Mouse (Mus musculus) CH12.LX (cell line): Measurements from ENCODE around the gene Hnrnpll. TPM values are rescaled to one million over a fixed set of nuclear protein-coding genes. Genes with fewer than 3 reads are reported as not detected.

Source experiments
- DNase-seq: peaks from one replicate; pipeline ENCODE4 v3.0.0-alpha.2; 2013; ENCODE audit errors: extremely low read depth
- H3K27ac ChIP-seq: 2 replicates; pipeline ENCODE4 v1.5.1; 2012; ENCODE audit warnings: low read depth, mild to moderate bottlenecking, control low read depth, moderate library complexity; ENCODE audit not compliant: insufficient read depth
- H3K27me3 ChIP-seq: replicated peaks from 2 replicates; pipeline ENCODE3; 2012; ENCODE audit warnings: inconsistent platforms
- H3K36me3 ChIP-seq, 2 experiments: replicated peaks in 1 of 2; 2 replicates each; pipeline versions ENCODE3 to v1.6.1; 2012; ENCODE audit warnings: inconsistent platforms in 1 of 2, low read length in 1 of 2, mild to moderate bottlenecking in 1 of 2, mixed read lengths in 1 of 2, moderate library complexity in 1 of 2; ENCODE audit not compliant: control insufficient read depth in 1 of 2, insufficient read depth in 1 of 2
- H3K4me1 ChIP-seq, 2 experiments: 2 replicates each; pipeline ENCODE4 v1.6.1; 2012; ENCODE audit warnings: inconsistent platforms in 1 of 2, moderate library complexity in 1 of 2; ENCODE audit not compliant: insufficient read depth in 2 of 2, control insufficient read depth in 1 of 2
- H3K4me2 ChIP-seq: 2 replicates; pipeline ENCODE4 v1.6.1; 2012; ENCODE audit warnings: low read depth, mild to moderate bottlenecking, control low read depth; ENCODE audit not compliant: poor library complexity, insufficient read depth, severe bottlenecking
- H3K4me3 ChIP-seq, 3 experiments: fragments of 150-350 bp in 1 of 3; sonication (generic) in 1 of 3; replicated peaks in 1 of 3; 2 replicates each; pipeline versions ENCODE3 to v1.5.1; 2011 to 2012; ENCODE audit warnings: low read depth in 2 of 3, low read length in 2 of 3, mild to moderate bottlenecking in 2 of 3, moderate library complexity in 2 of 3, control low read depth in 1 of 3, improper control_type of control experiment in 1 of 3, inconsistent platforms in 1 of 3, mixed read lengths in 1 of 3; ENCODE audit not compliant: poor library complexity in 1 of 3
- H3K79me2 ChIP-seq: replicated peaks from 2 replicates; pipeline ENCODE4 v1.6.1; 2012; ENCODE audit warnings: mild to moderate bottlenecking, moderate library complexity; ENCODE audit not compliant: control insufficient read depth, poor library complexity, insufficient read depth, severe bottlenecking; ENCODE audit errors: extremely low read depth
- H3K9ac ChIP-seq: 2 replicates; pipeline ENCODE4 v1.6.1; 2012; ENCODE audit warnings: low read depth, mild to moderate bottlenecking, control low read depth, moderate library complexity; ENCODE audit not compliant: insufficient read depth
- H3K9me3 ChIP-seq: replicated peaks from 2 replicates; pipeline ENCODE3; 2012; ENCODE audit warnings: low read length, inconsistent platforms, mixed read lengths
- CHD2 ChIP-seq: IDR thresholded peaks from 2 replicates; pipeline ENCODE4 v1.6.1; 2011; ENCODE audit warnings: low read length, improper control_type of control experiment
- EP300 ChIP-seq: IDR thresholded peaks from 2 replicates; pipeline ENCODE4 v1.6.1; 2011; ENCODE audit warnings: low read length, improper control_type of control experiment
- ETS1 ChIP-seq: conservative IDR thresholded peaks from 2 replicates; pipeline ENCODE4 v1.6.1; 2012; ENCODE audit warnings: low read depth, mild to moderate bottlenecking, inconsistent platforms, low read length, improper control_type of control experiment, moderate library complexity
- IRF4 ChIP-seq: IDR thresholded peaks from 2 replicates; pipeline ENCODE4 v1.6.1; 2014; ENCODE audit warnings: low read depth, mild to moderate bottlenecking, inconsistent platforms, low read length, improper control_type of control experiment
- JUN ChIP-seq: IDR thresholded peaks from 2 replicates; pipeline ENCODE4 v1.6.1; 2011; ENCODE audit warnings: low read depth, mild to moderate bottlenecking, low read length, improper control_type of control experiment, moderate library complexity; ENCODE audit not compliant: insufficient read depth
- JUND ChIP-seq: conservative IDR thresholded peaks from 2 replicates; pipeline ENCODE4 v1.6.1; 2011; ENCODE audit warnings: low read depth, low read length, improper control_type of control experiment
- MAFK ChIP-seq: IDR thresholded peaks from 2 replicates; pipeline ENCODE4 v1.6.1; 2011; ENCODE audit warnings: low read length, improper control_type of control experiment; ENCODE audit not compliant: insufficient replicate concordance
- MAZ ChIP-seq: IDR thresholded peaks from 2 replicates; pipeline ENCODE4 v1.6.1; 2012; ENCODE audit warnings: low read depth, mild to moderate bottlenecking, inconsistent platforms, low read length, improper control_type of control experiment, moderate library complexity
- MEF2A ChIP-seq: IDR thresholded peaks from 2 replicates; pipeline ENCODE4 v1.6.1; 2014; ENCODE audit warnings: low read depth, mild to moderate bottlenecking, inconsistent platforms, low read length, improper control_type of control experiment, borderline replicate concordance
- MXI1 ChIP-seq: IDR thresholded peaks from 2 replicates; pipeline ENCODE4 v1.6.1; 2011; ENCODE audit warnings: mild to moderate bottlenecking, low read depth, low read length, improper control_type of control experiment
- MYC ChIP-seq: IDR thresholded peaks from 2 replicates; pipeline ENCODE4 v1.6.1; 2011; ENCODE audit warnings: low read depth, mild to moderate bottlenecking, improper control_type of control experiment, low read length
- NELFE ChIP-seq: IDR thresholded peaks from 2 replicates; pipeline ENCODE4 v1.6.1; 2011; ENCODE audit warnings: low read depth, low read length, improper control_type of control experiment
- NRF1 ChIP-seq: IDR thresholded peaks from 2 replicates; pipeline ENCODE4 v1.6.1; 2014; ENCODE audit warnings: low read depth, mild to moderate bottlenecking, inconsistent platforms, low read length, improper control_type of control experiment, moderate library complexity
- POLR2A ChIP-seq: IDR thresholded peaks from 2 replicates; pipeline ENCODE4 v1.6.1; 2011; ENCODE audit warnings: low read depth, mild to moderate bottlenecking, improper control_type of control experiment, low read length
- RAD21 ChIP-seq: IDR thresholded peaks from 2 replicates; pipeline ENCODE4 v1.6.1; 2011; ENCODE audit warnings: low read depth, mild to moderate bottlenecking, low read length, improper control_type of control experiment, moderate library complexity
- RCOR1 ChIP-seq: conservative IDR thresholded peaks from 2 replicates; pipeline ENCODE4 v1.6.1; 2012; ENCODE audit warnings: low read depth, mild to moderate bottlenecking, inconsistent platforms, low read length, improper control_type of control experiment
- UBTF ChIP-seq: IDR thresholded peaks from 2 replicates; pipeline ENCODE4 v1.6.1; 2012; ENCODE audit warnings: low read depth, mild to moderate bottlenecking, inconsistent platforms, low read length, improper control_type of control experiment, moderate library complexity
- USF1 ChIP-seq: IDR thresholded peaks from 2 replicates; pipeline ENCODE4 v1.6.1; 2014; ENCODE audit warnings: low read depth, mild to moderate bottlenecking, inconsistent platforms, low read length, improper control_type of control experiment
- USF2 ChIP-seq: conservative IDR thresholded peaks from 2 replicates; pipeline ENCODE4 v1.6.1; 2011; ENCODE audit warnings: low read depth, low read length, improper control_type of control experiment
- ZC3H11A ChIP-seq: IDR thresholded peaks from 2 replicates; pipeline ENCODE4 v1.6.1; 2012; ENCODE audit warnings: low read depth, mild to moderate bottlenecking, inconsistent platforms, low read length, improper control_type of control experiment
- ZKSCAN1 ChIP-seq: IDR thresholded peaks from 2 replicates; pipeline ENCODE4 v1.6.1; 2012; ENCODE audit warnings: low read depth, inconsistent platforms, low read length, improper control_type of control experiment, borderline replicate concordance
- ZMIZ1 ChIP-seq: IDR thresholded peaks from 2 replicates; pipeline ENCODE4 v1.6.1; 2012; ENCODE audit warnings: low read depth, mild to moderate bottlenecking, inconsistent platforms, low read length, improper control_type of control experiment
- ZNF384 ChIP-seq: IDR thresholded peaks from 2 replicates; pipeline ENCODE4 v1.6.1; 2012; ENCODE audit warnings: low read depth, low read length, improper control_type of control experiment, inconsistent platforms
- dilution Hi-C: fragments of 300-500 bp; cut with MboI; formaldehyde crosslinking; loops from 2 replicates; pipeline ENCODE4 v1.14.3; 2020; ENCODE audit warnings: low sequenced_read_pairs; ENCODE audit not compliant: extremely low pct_unique_long_range_greater_than_20kb, extremely low pct_ligation_motif_present
- in situ Hi-C: fragments of 300-500 bp; cut with MboI; formaldehyde crosslinking; loops from 3 replicates; pipeline ENCODE4 v1.14.3; 2019; ENCODE audit warnings: low sequenced_read_pairs, low pct_ligation_motif_present, low pct_unique_long_range_greater_than_20kb, mixed read lengths
- polyA plus RNA-seq: library from polyadenylated mRNA; unstranded; fragments of >175 nt; gene quantifications from 2 replicates; pipeline ENCODE4 v1.2.1, GENCODE M21; 2012; ENCODE audit warnings: low read depth; ENCODE audit not compliant: insufficient read length
- total RNA-seq, 2 experiments: library from RNA; depleted of rRNA; stranded (reverse); fragments of 300-350 nt in 1 of 2; fragments of >200 nt in 1 of 2; gene quantifications; 2 replicates each; pipeline ENCODE4 v1.2.3; 2012 to 2014

The Hnrnpll gene
- total and polyA plus RNA-seq, 3 experiments, result 14.4 to 24.1 (median 22.3) TPM

DNA sequence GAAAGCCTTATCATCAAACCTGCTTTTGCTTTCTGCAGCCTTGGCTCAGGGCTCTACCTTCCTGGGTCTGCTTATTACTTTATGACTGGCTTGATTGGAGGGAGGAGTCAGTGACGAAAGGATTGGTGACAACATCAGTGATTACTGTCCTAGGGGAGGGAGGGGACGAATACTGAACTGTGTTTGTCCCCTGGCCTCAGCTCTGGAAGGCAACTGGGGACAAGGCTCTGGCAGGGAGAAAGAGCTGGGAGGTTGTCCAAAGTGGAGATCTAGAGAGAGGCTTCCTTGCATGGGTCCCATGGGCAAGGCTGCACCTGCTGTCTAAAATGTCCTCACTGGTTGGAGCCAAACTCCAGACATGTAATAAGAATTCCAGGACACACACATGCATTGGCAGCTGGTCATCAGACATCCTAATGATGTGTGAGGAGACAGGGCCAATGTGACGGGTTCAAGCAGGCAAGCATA is 59.7 kb downstream of the Hnrnpll start:
- H3K4me1 ChIP-seq, result peaks cover 0 to 12% of the 10 kb centered on the region in 2 experiments; a peak in 2 of 4 replicates
- TF ChIP-seq IRF4 (no peak), ETS1 (no peak), MYC (no peak), RAD21 (no peak), CHD2 (no peak), MAFK (no peak), ZMIZ1 (no peak), JUN (no peak), USF1 (no peak), RCOR1 (no peak), MXI1 (no peak), ZNF384 (no peak), ZKSCAN1 (no peak), POLR2A (no peak), MAZ (no peak), NELFE (no peak)
- H3K4me2 ChIP-seq, result no peak overlapping the region
- H3K9ac ChIP-seq, result no peak overlapping the region
- no peaks in the 10 kb centered on the region for H3K36me3 ChIP-seq
- no peak overlapping the region for H3K27ac ChIP-seq
- no peaks in the 10 kb centered on the region for H3K27me3 ChIP-seq
- no peaks in the 10 kb centered on the region for H3K79me2 ChIP-seq
- in situ Hi-C loops (no loop called here), dilution Hi-C loops (no loop called here)
- peaks cover 8% of the 10 kb centered on the region for H3K9me3 ChIP-seq
- no peak overlapping the region for H3K4me3 ChIP-seq
- no peak for DNase-seq

DNA sequence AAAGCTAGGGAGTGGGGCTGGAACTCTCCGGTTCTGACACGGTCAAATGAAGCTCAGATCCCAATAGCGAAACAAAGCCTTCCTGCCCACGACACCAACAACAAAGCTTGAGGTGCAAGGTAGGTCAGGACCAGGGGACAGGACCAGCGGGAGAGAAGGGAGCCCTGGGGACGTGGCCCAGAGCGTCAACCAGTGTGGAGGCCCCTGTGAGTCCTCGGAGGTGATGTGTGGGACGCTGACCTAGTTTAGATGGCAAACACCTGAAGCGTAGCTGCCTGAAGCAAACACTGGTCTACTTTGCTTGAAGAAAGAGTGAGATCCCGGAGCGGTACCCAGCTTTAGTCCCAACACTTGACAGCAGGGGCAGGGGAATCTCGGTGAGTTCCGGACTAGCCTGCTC is 62.5 kb downstream of the Hnrnpll start:
- Histone ChIP-seq H3K4me2 (no peak overlapping the region), H3K27me3 (no peaks in the 10 kb centered on the region), H3K36me3 (no peaks in the 10 kb centered on the region), H3K27ac (no peak overlapping the region), H3K9ac (no peak overlapping the region), H3K4me3 (no peak overlapping the region), H3K9me3 (peaks cover 8% of the 10 kb centered on the region), H3K4me1 (peaks cover 0 to 9% of the 10 kb centered on the region in 2 experiments; a peak in 2 of 4 replicates), H3K79me2 (no peaks in the 10 kb centered on the region)
- in situ Hi-C loops (no loop called here), dilution Hi-C loops (no loop called here)
- no peak for DNase-seq
- no peak for TF ChIP-seq EP300
- TF ChIP-seq UBTF, result no peak
- TF ChIP-seq ETS1, result no peak
- TF ChIP-seq JUN, result no peak
- TF ChIP-seq POLR2A, result no peak
- no peak for TF ChIP-seq JUND
- TF ChIP-seq ZC3H11A, result no peak
- TF ChIP-seq MAZ, result no peak
- no peak for TF ChIP-seq MYC
- TF ChIP-seq USF2, result no peak
- TF ChIP-seq MEF2A, result no peak
- no peak for TF ChIP-seq CHD2
- TF ChIP-seq NRF1, result no peak
